Mouse (Mus musculus) limb, embryonic 12.5 days (tissue): ENCODE measurements around the gene Cnih3. TPM values are rescaled to one million over a fixed set of nuclear protein-coding genes. Genes with fewer than 3 reads are reported as not detected.
A peak's percentile ranks its signal among the peaks of the same experiment; 100 is the strongest.

Source experiments
- ATAC-seq: fragments of 200-750 bp; cut with Nextera tagmentation; 2 replicates; pipeline ENCODE4 v1.8.0; 2017; ENCODE audit warnings: low read depth, moderate TSS enrichment; ENCODE audit not compliant: insufficient number of reproducible peaks, insufficient read depth, low FRiP score, low TSS enrichment
- H3K27ac ChIP-seq: fragments of 300-500 bp; sonication (generic); 2 replicates; pipeline ENCODE4 v1.5.1; 2016; ENCODE audit warnings: mild to moderate bottlenecking, moderate library complexity
- H3K27me3 ChIP-seq: fragments of 300-500 bp; sonication (generic); 2 replicates; pipeline ENCODE4 v1.6.1; 2016; ENCODE audit warnings: mild to moderate bottlenecking, moderate library complexity
- H3K36me3 ChIP-seq: fragments of 300-500 bp; sonication (generic); 2 replicates; pipeline ENCODE4 v1.6.1; 2016; ENCODE audit warnings: mild to moderate bottlenecking, moderate library complexity
- H3K4me1 ChIP-seq: fragments of 300-500 bp; sonication (generic); replicated peaks from 2 replicates; pipeline ENCODE4 v1.6.1; 2016
- H3K4me2 ChIP-seq: fragments of 300-500 bp; sonication (generic); 2 replicates; pipeline ENCODE4 v1.6.1; 2016; ENCODE audit warnings: mild to moderate bottlenecking, moderate library complexity
- H3K4me3 ChIP-seq: fragments of 300-500 bp; sonication (generic); replicated peaks from 2 replicates; pipeline ENCODE4 v1.5.1; 2016; ENCODE audit warnings: mild to moderate bottlenecking
- H3K9ac ChIP-seq: fragments of 300-500 bp; sonication (generic); replicated peaks from 2 replicates; pipeline ENCODE4 v1.6.1; 2016; ENCODE audit warnings: mild to moderate bottlenecking, moderate library complexity
- H3K9me3 ChIP-seq: fragments of 300-500 bp; sonication (generic); 2 replicates; pipeline ENCODE4 v1.6.1; 2016; ENCODE audit warnings: mild to moderate bottlenecking, moderate library complexity
- WGBS: fragments of 180-500 bp; shearing (Covaris S2); methylation state at CpG from one replicate; pipeline ENCODE4 v1.1.7; 2016; 5-methylcytosine and 5-hydroxymethylcytosine counted together
- polyA plus RNA-seq: library from polyadenylated mRNA; unstranded; fragments of >200 nt; fragmentation: Nextera tagmentation; extraction: Ambion mirVana; gene quantifications from 2 replicates; pipeline ENCODE4 v1.2.1, GENCODE M21; 2016

The Cnih3 gene
- polyA plus RNA-seq, 1 experiment from 2014 or later, result 1.1 TPM

- Histone ChIP-seq H3K27ac (no peak overlapping the region), H3K9ac (0 out of 2 replicates have a peak overlapping the region, but pooled peaks have one; percentile 40), H3K4me2 (peak overlapping the region; percentile 99), H3K27me3 (peaks cover 70% of the 10 kb centered on the region), H3K4me3 (peak overlapping the region; percentile 59), H3K9me3 (no peaks in the 10 kb centered on the region), H3K4me1 (peaks cover 25% of the 10 kb centered on the region), H3K36me3 (no peaks in the 10 kb centered on the region)
- 2% methylated on average over 33 of the region's 33 CpGs for WGBS
- peak; percentile 34; the same call in 1 of the 2 replicates for ATAC-seq
Measured at GRCm38 (mm10) chr1:181353200-181354097, 1.0 kb downstream of the Cnih3 start.

- Histone ChIP-seq H3K9ac (no peak overlapping the region), H3K4me2 (no peak overlapping the region)
- 80% methylated on average over 5 of the region's 5 CpGs for WGBS
Measured at GRCm38 (mm10) chr1:181355683-181356082, 3.3 kb downstream of the Cnih3 start.

GRCm38 (mm10) chr1:181357870-181358269 lies 5.4 kb downstream of the Cnih3 start:
- Histone ChIP-seq H3K9me3 (no peaks in the 10 kb centered on the region), H3K4me3 (no peak overlapping the region), H3K4me1 (peaks cover 16% of the 10 kb centered on the region), H3K4me2 (no peak overlapping the region), H3K27me3 (peaks cover 41% of the 10 kb centered on the region), H3K36me3 (no peaks in the 10 kb centered on the region), H3K9ac (no peak overlapping the region), H3K27ac (no peak overlapping the region)
- ATAC-seq, result no peak
- 40% methylated on average over 2 of the region's 2 CpGs for WGBS

More at GRCm38 (mm10) chr1:181355683-181356082, 3.3 kb downstream of the Cnih3 start:
- no peak overlapping the region for H3K27ac ChIP-seq
- peaks cover 63% of the 10 kb centered on the region for H3K27me3 ChIP-seq
- no peaks in the 10 kb centered on the region for H3K36me3 ChIP-seq
- no peak overlapping the region for H3K4me3 ChIP-seq
- peaks cover 25% of the 10 kb centered on the region for H3K4me1 ChIP-seq
- ATAC-seq, result no peak
- H3K9me3 ChIP-seq, result no peaks in the 10 kb centered on the region

GRCm38 (mm10) chr1:181358526-181358925 lies 6.1 kb downstream of the Cnih3 start:
- Histone ChIP-seq H3K4me3 (no peak overlapping the region), H3K27me3 (peaks cover 34% of the 10 kb centered on the region), H3K36me3 (no peaks in the 10 kb centered on the region), H3K4me2 (no peak overlapping the region), H3K27ac (no peak overlapping the region), H3K9ac (no peak overlapping the region), H3K4me1 (peaks cover 9% of the 10 kb centered on the region), H3K9me3 (no peaks in the 10 kb centered on the region)
- 54% methylated on average over 7 of the region's 7 CpGs for WGBS
- no peak for ATAC-seq

GRCm38 (mm10) chr1:181360732-181361131 lies 8.3 kb downstream of the Cnih3 start:
- no peaks in the 10 kb centered on the region for H3K9me3 ChIP-seq
- no peak overlapping the region for H3K4me2 ChIP-seq
- peaks cover 12% of the 10 kb centered on the region for H3K27me3 ChIP-seq
- H3K4me1 ChIP-seq, result peaks cover 4% of the 10 kb centered on the region; the same call in 1 of the 2 replicates
- ATAC-seq, result no peak
- H3K36me3 ChIP-seq, result no peaks in the 10 kb centered on the region
- no peak overlapping the region for H3K27ac ChIP-seq
- WGBS, result 66% methylated on average over 3 of the region's 3 CpGs
- no peak overlapping the region for H3K9ac ChIP-seq
- H3K4me3 ChIP-seq, result no peak overlapping the region

- no peak overlapping the region for H3K4me3 ChIP-seq
- no peak for ATAC-seq
Measured at GRCm38 (mm10) chr1:181364025-181364424, 11.6 kb downstream of the Cnih3 start.

GRCm38 (mm10) chr1:181365376-181365775 lies 12.9 kb downstream of the Cnih3 start:
- Histone ChIP-seq H3K4me2 (no peak overlapping the region), H3K4me1 (peaks cover 15% of the 10 kb centered on the region), H3K36me3 (no peaks in the 10 kb centered on the region), H3K27ac (no peak overlapping the region), H3K4me3 (no peak overlapping the region), H3K9me3 (no peaks in the 10 kb centered on the region), H3K27me3 (0 out of 2 replicates have a peak, but pooled peaks cover 1% of the 10 kb centered on the region), H3K9ac (no peak overlapping the region)
- WGBS, result 65% methylated on average over 3 of the region's 3 CpGs
- no peak for ATAC-seq

More at GRCm38 (mm10) chr1:181364025-181364424, 11.6 kb downstream of the Cnih3 start:
- Histone ChIP-seq H3K4me2 (no peak overlapping the region), H3K9ac (no peak overlapping the region), H3K36me3 (no peaks in the 10 kb centered on the region), H3K4me1 (peaks cover 13% of the 10 kb centered on the region), H3K9me3 (no peaks in the 10 kb centered on the region), H3K27ac (no peak overlapping the region), H3K27me3 (0 out of 2 replicates have a peak, but pooled peaks cover 2% of the 10 kb centered on the region)
- WGBS, result 85% methylated on average over 4 of the region's 4 CpGs

- no peak overlapping the region for H3K27ac ChIP-seq
- 44% methylated on average over 3 of the region's 3 CpGs for WGBS
Measured at GRCm38 (mm10) chr1:181368789-181369570, 16.6 kb downstream of the Cnih3 start.

GRCm38 (mm10) chr1:181370370-181370769 lies 17.9 kb downstream of the Cnih3 start:
- Histone ChIP-seq H3K4me2 (no peak overlapping the region), H3K4me3 (no peak overlapping the region), H3K4me1 (peaks cover 20% of the 10 kb centered on the region), H3K27me3 (no peaks in the 10 kb centered on the region), H3K9ac (no peak overlapping the region), H3K27ac (no peak overlapping the region), H3K36me3 (no peaks in the 10 kb centered on the region), H3K9me3 (no peaks in the 10 kb centered on the region)
- 39% methylated on average over 3 of the region's 3 CpGs for WGBS
- ATAC-seq, result no peak

More at GRCm38 (mm10) chr1:181368789-181369570, 16.6 kb downstream of the Cnih3 start:
- no peak overlapping the region for H3K4me2 ChIP-seq
- peaks cover 20% of the 10 kb centered on the region for H3K4me1 ChIP-seq
- H3K4me3 ChIP-seq, result no peak overlapping the region
- H3K36me3 ChIP-seq, result no peaks in the 10 kb centered on the region
- no peak overlapping the region for H3K9ac ChIP-seq
- H3K9me3 ChIP-seq, result no peaks in the 10 kb centered on the region
- no peaks in the 10 kb centered on the region for H3K27me3 ChIP-seq
- ATAC-seq, result no peak

- no peak for ATAC-seq
- Histone ChIP-seq H3K4me1 (peaks cover 20% of the 10 kb centered on the region), H3K27me3 (no peaks in the 10 kb centered on the region; the same call in 1 of the 2 replicates), H3K9me3 (no peaks in the 10 kb centered on the region), H3K9ac (no peak overlapping the region), H3K36me3 (no peaks in the 10 kb centered on the region), H3K27ac (no peak overlapping the region), H3K4me3 (no peak overlapping the region), H3K4me2 (no peak overlapping the region)
- WGBS, result 62% methylated on average over 4 of the region's 4 CpGs
Measured at GRCm38 (mm10) chr1:181371226-181371625, 18.8 kb downstream of the Cnih3 start.

GRCm38 (mm10) chr1:181372306-181372705 lies 19.9 kb downstream of the Cnih3 start:
- Histone ChIP-seq H3K4me1 (peaks cover 20% of the 10 kb centered on the region), H3K36me3 (no peaks in the 10 kb centered on the region), H3K4me3 (no peak overlapping the region), H3K9ac (no peak overlapping the region), H3K4me2 (no peak overlapping the region), H3K27me3 (no peaks in the 10 kb centered on the region; the same call in 1 of the 2 replicates), H3K9me3 (no peaks in the 10 kb centered on the region), H3K27ac (no peak overlapping the region)
- no peak for ATAC-seq
- 71% methylated on average over 6 of the region's 6 CpGs for WGBS
